Mouse (Mus musculus) erythroblast, embryonic 14.5 days (primary cell): Measurements from ENCODE around the gene Grid2ip.

Experiments used
- GATA1 ChIP-seq: IDR thresholded peaks from 2 replicates; pipeline ENCODE4 v1.6.1; 2012; ENCODE audit warnings: low read length, inconsistent platforms, mixed read lengths
- TAL1 ChIP-seq: IDR thresholded peaks from 3 replicates; pipeline ENCODE4 v1.6.1; 2012; ENCODE audit warnings: low read length, inconsistent platforms, mixed read lengths

DNA sequence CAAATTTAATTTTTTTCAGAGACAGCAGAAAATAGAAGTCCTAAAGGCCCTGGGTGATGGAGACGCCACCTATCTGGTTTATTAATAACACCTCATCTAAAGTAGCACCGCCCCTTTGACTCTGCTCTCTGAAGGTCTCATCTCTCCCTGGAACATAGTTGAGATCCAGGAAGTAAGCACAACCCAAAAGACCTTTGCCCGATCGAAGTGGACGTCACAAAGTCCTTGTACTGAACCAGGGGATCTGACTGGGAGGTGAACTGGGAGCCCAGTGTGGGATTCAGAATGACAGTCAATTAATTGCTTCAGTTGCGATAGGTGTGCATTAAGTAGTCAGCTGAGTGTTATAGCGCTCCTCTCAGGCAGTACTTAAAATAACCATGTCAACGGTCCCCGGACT is 48.1 kb downstream of the Grid2ip start:
- TF ChIP-seq GATA1 (no peak), TAL1 (no peak)
